Mouse (Mus musculus): Measurements from ENCODE around the gene Kcnn4. TPM values are rescaled to one million over a fixed set of nuclear protein-coding genes. Genes with fewer than 3 reads are reported as not detected.

Kcnn4 gene
- total RNA-seq, 2 experiments from 2014 or later: 0.70 to 0.81 TPM

DNA sequence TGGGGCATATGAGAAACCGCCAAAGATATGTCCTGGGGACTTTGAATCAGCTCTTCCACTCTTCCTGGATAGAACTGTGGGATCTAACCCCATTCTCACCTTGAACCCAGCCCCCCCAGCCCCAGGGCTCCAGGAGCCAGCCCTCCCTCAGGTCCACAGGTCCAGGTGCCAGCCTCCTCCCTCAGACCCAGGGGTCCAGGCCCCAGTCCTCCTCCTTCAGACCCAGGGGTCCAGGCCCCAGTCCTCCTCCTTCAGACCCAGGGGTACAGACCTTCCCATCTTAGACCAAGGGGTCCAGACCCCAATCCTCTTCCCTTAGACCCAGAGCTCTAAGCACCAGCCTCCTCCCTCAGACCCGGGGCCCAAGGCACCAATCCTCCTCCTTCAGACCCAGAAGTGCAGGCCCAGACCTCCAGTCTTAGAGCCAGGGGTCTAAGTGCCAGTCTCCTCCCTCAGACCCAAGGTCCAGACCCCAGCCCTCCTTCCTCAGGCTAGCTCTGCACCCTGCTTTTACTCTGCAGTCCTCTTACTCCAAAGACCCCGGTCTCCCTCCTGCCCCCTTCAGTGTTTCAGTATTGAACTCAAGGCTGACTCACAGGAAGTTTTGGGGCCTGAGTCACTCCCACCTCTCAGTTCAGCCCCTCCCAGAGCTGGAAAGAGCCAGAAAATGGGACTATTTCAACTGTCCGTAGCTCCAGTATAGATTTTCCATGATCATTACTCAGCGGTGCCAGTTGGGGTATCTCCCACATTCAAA lies 4.6 kb upstream of the Kcnn4 start:
- DNase-seq (ENCODE audit: low spot score): no peak
- intact Hi-C loops (cut with DNase I): loop anchor here (2.0 kb wide), 2 partner anchors 19 to 41 kb away; no protein-coding TSS in a partner anchor

GRCm38 (mm10) chr7:24366716-24367632 lies 3.1 kb upstream of the Kcnn4 start:
- intact Hi-C loops (cut with DNase I): no loop called here
- DNase-seq (ENCODE audit: low spot score): no peak

GRCm38 (mm10) chr7:24368226-24368625 lies 1.8 kb upstream of the Kcnn4 start:
- DNase-seq (ENCODE audit: low spot score): no peak
- intact Hi-C loops (cut with DNase I): no loop called here

- no peak for DNase-seq (ENCODE audit: low spot score)
- intact Hi-C loops (cut with DNase I): no loop called here
Observed at GRCm38 (mm10) chr7:24368946-24369345, 1.1 kb upstream of the Kcnn4 start.

DNA sequence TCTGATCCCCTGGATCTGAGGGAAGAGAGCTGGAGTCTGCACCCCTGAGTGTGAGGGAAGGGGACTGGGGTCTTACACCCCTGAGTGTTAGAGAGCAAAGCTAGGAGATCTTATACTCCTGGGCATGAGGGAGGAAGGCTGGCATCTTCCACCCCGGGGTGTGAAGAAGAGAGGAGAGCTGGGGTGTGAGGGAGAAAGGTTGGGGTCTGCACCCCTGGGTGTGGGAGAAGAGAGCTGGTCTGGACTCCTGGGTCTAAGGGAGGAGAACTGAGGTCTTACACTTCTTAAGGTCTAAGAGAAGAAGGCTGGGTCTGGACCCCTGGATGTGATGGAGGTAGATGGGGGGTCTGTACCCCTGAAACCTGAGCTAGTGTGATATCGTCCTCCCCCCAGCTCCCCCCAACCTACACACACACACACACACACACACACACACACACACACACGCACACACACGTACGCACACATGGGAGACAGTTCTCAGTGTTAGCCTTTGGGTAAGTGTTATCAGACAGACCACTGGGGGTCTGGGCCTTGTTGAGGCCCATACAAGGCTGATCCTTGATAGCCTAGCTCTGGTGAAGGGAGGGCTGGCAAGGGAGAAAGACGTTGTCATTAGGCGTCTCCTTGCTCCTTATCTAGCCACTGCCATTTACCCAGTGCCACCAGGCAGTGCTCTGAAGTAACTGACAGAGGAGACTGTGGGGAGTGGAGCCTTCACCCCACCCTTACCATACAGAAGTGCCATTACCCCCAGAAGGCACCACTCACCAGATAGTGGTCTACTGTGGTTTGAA lies 1.1 kb downstream of the Kcnn4 start:
- intact Hi-C loops (cut with DNase I): no loop called here
- no peak for DNase-seq (ENCODE audit: low spot score)

DNA sequence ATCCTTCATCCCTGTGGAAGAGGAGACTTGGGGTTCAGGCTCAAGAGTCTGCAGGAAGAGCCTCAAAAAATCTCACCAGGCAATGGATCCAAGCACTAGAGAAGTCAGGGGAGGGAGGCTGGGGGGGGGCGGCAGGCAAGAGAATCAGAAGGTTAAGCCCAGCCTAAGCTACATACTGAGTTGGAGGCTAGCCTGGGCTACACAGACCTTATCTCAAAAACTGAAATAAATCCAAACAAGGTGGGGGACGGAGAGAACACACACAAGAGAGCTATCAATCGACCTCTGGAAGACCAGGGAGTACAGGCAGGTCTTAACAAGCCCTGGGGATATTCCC lies 1.7 kb downstream of the Kcnn4 start:
- intact Hi-C loops (cut with DNase I): no loop called here
- DNase-seq (ENCODE audit: low spot score): no peak

GRCm38 (mm10) chr7:24372300-24372699 lies 2.2 kb downstream of the Kcnn4 start:
- DNase-seq (ENCODE audit: low spot score): no peak

GRCm38 (mm10) chr7:24372786-24373185 lies 2.7 kb downstream of the Kcnn4 start:
- intact Hi-C loops (cut with DNase I): no loop called here
- DNase-seq (ENCODE audit: low spot score): no peak

More at GRCm38 (mm10) chr7:24372300-24372699, 2.2 kb downstream of the Kcnn4 start:
- intact Hi-C loops (cut with DNase I): no loop called here

GRCm38 (mm10) chr7:24373538-24374379 lies 3.7 kb downstream of the Kcnn4 start:
- no peak for DNase-seq (ENCODE audit: low spot score)
- intact Hi-C loops (cut with DNase I): no loop called here

DNA sequence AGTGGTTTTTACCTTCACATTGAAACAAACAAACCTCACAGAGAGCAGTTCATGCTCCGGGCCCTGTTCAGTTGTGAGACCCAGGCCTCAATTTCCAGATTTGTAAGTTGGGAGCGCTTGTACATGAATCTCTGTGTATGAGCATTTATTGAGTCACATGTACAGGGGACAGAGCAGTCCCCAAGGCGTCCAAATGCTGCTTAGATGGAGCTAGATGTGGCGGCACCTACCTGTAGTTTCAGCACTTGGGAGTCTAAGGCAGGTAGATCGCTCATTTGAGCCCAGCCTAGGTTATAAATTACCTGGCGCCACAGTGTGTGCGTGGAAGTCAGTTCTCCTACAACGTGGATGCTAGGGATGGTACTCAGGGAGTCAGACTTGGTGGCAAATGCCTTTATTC lies 6.4 kb downstream of the Kcnn4 start:
- intact Hi-C loops (cut with DNase I): no loop called here
- DNase-seq (ENCODE audit: low spot score): no peak

- intact Hi-C loops (cut with DNase I): no loop called here
- DNase-seq (ENCODE audit: low spot score): no peak
Observed at GRCm38 (mm10) chr7:24377091-24377865, 7.2 kb downstream of the Kcnn4 start.

DNA sequence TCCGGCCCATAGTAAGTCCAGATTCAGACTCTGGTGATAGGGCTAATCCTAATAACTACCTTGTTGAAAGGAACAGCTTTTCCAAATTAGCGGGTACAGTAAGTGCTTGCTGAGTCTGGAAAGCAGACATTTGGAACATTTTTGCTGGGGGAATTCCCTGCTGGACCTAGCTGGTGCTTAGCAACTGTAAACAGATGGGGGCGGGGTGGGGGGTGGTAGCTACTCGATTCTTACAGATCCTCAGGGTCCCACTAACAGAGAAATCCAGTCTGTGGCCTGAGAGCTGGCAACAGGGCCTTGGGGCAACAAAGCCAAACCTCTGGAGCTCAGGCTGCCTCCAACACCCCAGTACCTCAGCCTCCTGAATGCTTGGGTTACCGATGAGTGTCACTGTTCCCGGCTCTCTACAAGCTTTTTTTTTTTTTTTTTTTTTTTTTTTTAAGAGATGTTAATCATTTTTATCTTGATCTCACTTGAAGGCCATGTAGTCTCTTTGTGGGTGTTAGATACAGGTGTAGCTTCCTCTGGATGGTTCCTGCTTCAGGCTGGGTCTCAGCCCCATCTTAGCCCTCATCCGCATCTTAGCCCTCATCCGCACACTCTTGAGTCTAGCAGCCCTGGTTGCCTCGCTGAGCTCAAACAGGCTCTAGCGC lies 8.1 kb downstream of the Kcnn4 start:
- intact Hi-C loops (cut with DNase I): no loop called here
- no peak for DNase-seq (ENCODE audit: low spot score)

- intact Hi-C loops (cut with DNase I): no loop called here
- DNase-seq (ENCODE audit: low spot score): no peak
Observed at GRCm38 (mm10) chr7:24379934-24380333, 9.9 kb downstream of the Kcnn4 start.

DNA sequence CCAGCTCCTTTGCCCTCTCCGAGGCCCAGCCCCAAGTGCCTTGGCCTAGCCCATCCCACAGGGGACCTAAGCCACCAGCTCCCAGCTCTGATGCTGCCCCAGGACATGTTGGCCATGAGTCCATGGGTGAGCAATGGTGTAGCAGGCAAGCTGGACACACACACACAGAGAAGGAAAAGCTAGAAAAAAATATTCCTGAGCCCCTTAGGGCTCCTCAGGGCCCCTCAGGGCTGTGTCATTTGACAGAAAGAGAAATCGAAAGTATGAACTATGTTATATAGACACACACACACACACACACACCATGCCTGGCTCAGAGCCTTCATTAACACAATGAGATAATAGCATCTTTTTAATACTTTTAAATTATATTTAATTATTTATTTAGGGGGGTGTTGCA lies 10.3 kb downstream of the Kcnn4 start:
- intact Hi-C loops (cut with DNase I): no loop called here
- no peak for DNase-seq (ENCODE audit: low spot score)

- no peak for DNase-seq (ENCODE audit: low spot score)
- intact Hi-C loops (cut with DNase I): no loop called here
Observed at GRCm38 (mm10) chr7:24382730-24383372, 12.8 kb downstream of the Kcnn4 start.

- DNase-seq (ENCODE audit: low spot score): no peak
- intact Hi-C loops (cut with DNase I): loop anchor here (2.0 kb wide), 1 partner anchor 19 kb away; no protein-coding TSS in a partner anchor
Observed at GRCm38 (mm10) chr7:24384070-24384469, 14.0 kb downstream of the Kcnn4 start.

DNA sequence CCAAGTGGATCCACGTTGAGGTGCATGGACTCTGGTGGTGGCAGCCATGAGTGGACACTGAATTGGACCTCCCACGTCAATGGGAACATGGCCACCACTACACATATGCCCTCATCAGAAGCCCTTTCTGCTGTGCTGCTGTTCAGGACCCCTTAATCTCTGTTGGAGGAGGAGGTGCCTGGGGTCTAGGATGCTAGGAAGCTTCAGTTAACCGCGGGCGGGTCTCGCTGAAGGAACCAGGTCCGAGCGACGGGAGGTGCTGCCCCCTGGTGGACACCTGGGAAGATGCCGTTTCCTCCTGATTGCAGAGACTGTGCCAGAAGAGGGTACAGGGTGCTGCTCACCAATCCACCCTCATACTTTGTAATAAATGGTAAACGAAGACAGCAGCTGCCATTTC lies 14.8 kb downstream of the Kcnn4 start:
- intact Hi-C loops (cut with DNase I): loop anchor here (2.0 to 5.0 kb wide), 2 partner anchors 20 to 48 kb away; no protein-coding TSS in a partner anchor
- DNase-seq (ENCODE audit: low spot score): no peak
